Mouse (Mus musculus) lung, postnatal 0 days (tissue): ENCODE data around the gene Txk. TPM values are rescaled to one million over a fixed set of nuclear protein-coding genes. Genes with fewer than 3 reads are reported as not detected.

Experiments
- ATAC-seq: fragments of 200-750 bp; cut with Nextera tagmentation; 2 replicates; pipeline ENCODE4 v1.8.0; 2017; ENCODE audit warnings: moderate library complexity
- DNase-seq: peaks from one replicate; pipeline ENCODE4 v3.0.0-alpha.2; 2016; ENCODE audit warnings: low spot score
- H3K27ac ChIP-seq: fragments of 300-500 bp; sonication (generic); 2 replicates; pipeline ENCODE4 v1.5.1; 2014; ENCODE audit warnings: antibody characterized with exemption, mild to moderate bottlenecking, low read length, mixed read lengths
- H3K27me3 ChIP-seq: fragments of 300-500 bp; sonication (generic); replicated peaks from 2 replicates; pipeline ENCODE4 v1.6.1; 2014; ENCODE audit warnings: low read length, mixed read lengths; ENCODE audit not compliant: insufficient read depth
- H3K36me3 ChIP-seq: fragments of 300-500 bp; sonication (generic); 2 replicates; pipeline ENCODE4 v1.6.1; 2014; ENCODE audit warnings: low read length, mixed read lengths; ENCODE audit not compliant: insufficient read depth
- H3K4me1 ChIP-seq: fragments of 300-500 bp; sonication (generic); 2 replicates; pipeline ENCODE4 v1.6.1; 2014; ENCODE audit warnings: antibody characterized with exemption, low read depth, low read length, mixed read lengths; ENCODE audit not compliant: insufficient read depth
- H3K4me2 ChIP-seq: fragments of 300-500 bp; sonication (generic); replicated peaks from 2 replicates; pipeline ENCODE4 v1.6.1; 2014; ENCODE audit warnings: low read depth, mild to moderate bottlenecking, low read length, moderate library complexity, mixed read lengths
- H3K4me3 ChIP-seq: fragments of 300-500 bp; sonication (generic); 2 replicates; pipeline ENCODE4 v1.5.1; 2014; ENCODE audit warnings: low read depth, low read length
- H3K9ac ChIP-seq: fragments of 300-500 bp; sonication (generic); replicated peaks from 2 replicates; pipeline ENCODE4 v1.6.1; 2014; ENCODE audit warnings: low read depth, mild to moderate bottlenecking
- H3K9me3 ChIP-seq: fragments of 300-500 bp; sonication (generic); 2 replicates; pipeline ENCODE4 v1.6.1; 2016; ENCODE audit warnings: low read length, mixed read lengths
- CTCF ChIP-seq: IDR thresholded peaks from 2 replicates; pipeline ENCODE4 v1.5.1; 2016; ENCODE audit warnings: antibody characterized with exemption, mild to moderate bottlenecking
- EP300 ChIP-seq: IDR thresholded peaks from 2 replicates; pipeline ENCODE4 v1.6.1; 2016; ENCODE audit warnings: antibody characterized with exemption, mild to moderate bottlenecking, control low read depth
- WGBS: fragments of 180-500 bp; shearing (Covaris S2); extraction: QIAGEN DNeasy Blood & Tissue Kit; methylation state at CpG from one replicate; pipeline ENCODE4 v1.1.7; 2014; 5-methylcytosine and 5-hydroxymethylcytosine counted together
- polyA plus RNA-seq: library from polyadenylated mRNA; unstranded; fragments of >200 nt; fragmentation: Nextera tagmentation; extraction: Ambion mirVana; gene quantifications from 2 replicates; pipeline ENCODE4 v1.2.1, GENCODE M21; 2015

The Txk gene
- polyA plus RNA-seq, 1 experiment from 2014 or later: 0.19 TPM

DNA sequence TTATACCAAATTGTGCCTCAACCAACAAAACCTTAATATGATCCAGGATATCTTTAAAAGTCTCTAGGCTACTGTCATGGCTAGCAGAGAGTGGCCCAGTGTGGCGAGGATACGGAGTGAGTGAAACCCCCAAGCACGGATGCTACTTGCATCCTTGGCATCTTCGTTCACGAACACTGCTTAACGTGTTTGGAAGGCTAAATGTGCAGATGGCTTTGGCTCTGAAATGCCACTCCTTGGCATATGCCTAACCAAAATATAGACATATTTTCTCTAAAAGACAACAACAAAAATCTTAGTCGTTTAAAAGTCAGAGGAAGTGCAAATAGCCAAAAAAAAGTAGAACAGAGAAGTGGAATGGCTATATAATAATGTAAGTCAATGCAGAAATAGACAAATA is 63.0 kb downstream of the Txk start:
- H3K4me3 ChIP-seq: no peak overlapping the region
- no peaks in the 10 kb centered on the region for H3K27me3 ChIP-seq
- no peak for ATAC-seq
- no peak for DNase-seq
- WGBS: 89% methylated on average over 7 of the region's 7 CpGs
- no peaks in the 10 kb centered on the region for H3K4me1 ChIP-seq
- TF ChIP-seq EP300: no peak
- TF ChIP-seq CTCF: no peak
- H3K27ac ChIP-seq: no peak overlapping the region
- H3K4me2 ChIP-seq: no peak overlapping the region
- no peaks in the 10 kb centered on the region for H3K9me3 ChIP-seq
- H3K36me3 ChIP-seq: no peaks in the 10 kb centered on the region
- no peak overlapping the region for H3K9ac ChIP-seq

GRCm38 (mm10) chr5:72681451-72681850 is 71.1 kb downstream of the Txk start:
- no peak for TF ChIP-seq EP300
- TF ChIP-seq CTCF: no peak
- ATAC-seq: peak; percentile 84

DNA sequence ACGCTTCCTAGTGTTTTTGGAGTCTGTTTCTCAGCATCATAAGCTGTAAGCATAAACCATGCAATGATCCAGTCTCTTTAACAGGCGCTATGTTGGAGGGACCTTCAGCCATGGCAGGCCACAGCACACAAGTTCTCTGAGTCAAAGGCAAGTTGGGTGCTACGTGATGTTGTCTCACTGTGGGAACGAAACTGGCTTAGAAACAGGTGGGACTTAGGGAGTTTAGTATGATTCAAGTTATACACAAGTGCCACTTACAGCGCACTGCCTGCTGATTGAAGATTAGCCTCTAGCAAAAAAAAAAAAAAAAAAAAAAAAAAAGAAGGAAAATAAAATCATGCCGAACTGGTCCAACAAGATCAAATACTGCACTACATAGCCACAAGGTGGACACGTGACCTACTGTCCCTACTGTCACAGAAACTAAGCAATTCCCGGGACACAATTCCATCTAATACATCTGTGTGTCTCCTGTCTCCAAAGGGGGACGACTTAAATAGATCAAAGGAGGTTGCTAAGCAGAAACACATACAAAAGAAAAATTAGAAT is 77.5 kb downstream of the Txk start:
- 47% methylated on average over 9 of the region's 9 CpGs for WGBS
- Histone ChIP-seq H3K4me1 (no peaks in the 10 kb centered on the region), H3K9ac (no peak overlapping the region), H3K36me3 (no peaks in the 10 kb centered on the region), H3K9me3 (no peaks in the 10 kb centered on the region), H3K27ac (peak overlapping the region; percentile 47; the same call in 1 of the 2 replicates), H3K4me3 (no peak overlapping the region), H3K27me3 (no peaks in the 10 kb centered on the region), H3K4me2 (no peak overlapping the region)
- DNase-seq (peak; percentile 85), ATAC-seq (peak; percentile 93)
- TF ChIP-seq CTCF: no peak
- TF ChIP-seq EP300: peak; percentile 71

More at GRCm38 (mm10) chr5:72681451-72681850, 71.1 kb downstream of the Txk start:
- Histone ChIP-seq H3K27ac (peak overlapping the region; percentile 68), H3K4me1 (no peaks in the 10 kb centered on the region), H3K4me3 (no peak overlapping the region), H3K36me3 (no peaks in the 10 kb centered on the region), H3K27me3 (no peaks in the 10 kb centered on the region), H3K4me2 (no peak overlapping the region), H3K9me3 (no peaks in the 10 kb centered on the region), H3K9ac (no peak overlapping the region)
- WGBS: 54% methylated on average over 6 of the region's 6 CpGs
- peak; percentile 69 for DNase-seq

DNA sequence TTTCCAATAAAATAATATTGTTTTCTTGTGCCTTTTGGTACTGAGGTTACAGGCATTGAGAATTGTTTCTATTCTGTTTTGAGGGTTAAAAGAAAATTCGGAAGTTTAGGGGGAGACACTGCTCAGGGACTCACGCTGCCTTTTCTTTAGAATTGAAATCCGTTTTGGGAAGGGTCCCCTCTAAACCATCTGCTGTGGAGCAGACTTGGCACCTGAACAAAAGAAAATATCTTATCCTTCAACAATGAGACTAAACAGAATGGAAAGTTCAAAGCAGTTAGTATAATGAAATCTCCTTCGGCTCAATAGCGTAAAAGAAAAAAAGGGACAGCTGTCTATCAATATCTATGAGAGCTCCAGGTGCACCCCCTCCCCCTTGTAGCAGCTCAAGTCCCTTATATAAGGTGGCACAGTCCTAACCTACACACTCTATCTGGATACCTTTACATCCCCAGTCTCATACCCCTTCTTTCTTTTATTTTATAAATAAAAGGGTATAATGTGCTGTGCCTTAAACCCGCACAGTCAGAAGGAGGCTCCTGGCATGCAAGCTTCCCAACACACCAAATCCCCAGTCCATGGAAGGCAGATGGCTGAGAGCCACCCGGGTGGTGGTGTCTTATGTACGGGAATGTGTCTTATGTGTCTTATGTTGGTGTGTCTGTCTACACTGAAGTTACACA is 81.4 kb downstream of the Txk start:
- Histone ChIP-seq H3K36me3 (no peaks in the 10 kb centered on the region), H3K4me1 (no peaks in the 10 kb centered on the region), H3K4me2 (no peak overlapping the region), H3K4me3 (no peak overlapping the region), H3K27me3 (no peaks in the 10 kb centered on the region), H3K9me3 (no peaks in the 10 kb centered on the region), H3K27ac (no peak overlapping the region), H3K9ac (no peak overlapping the region)
- TF ChIP-seq CTCF (no peak), EP300 (no peak)
- ATAC-seq (no peak), DNase-seq (no peak)
- 69% methylated on average over 8 of the region's 8 CpGs for WGBS

GRCm38 (mm10) chr5:72668351-72668750 is 84.2 kb downstream of the Txk start:
- no peak overlapping the region for H3K4me2 ChIP-seq
- no peaks in the 10 kb centered on the region for H3K4me1 ChIP-seq
- H3K27ac ChIP-seq: no peak overlapping the region
- no peaks in the 10 kb centered on the region for H3K9me3 ChIP-seq
- DNase-seq: no peak
- WGBS: 75% methylated on average over 9 of the region's 9 CpGs
- H3K4me3 ChIP-seq: no peak overlapping the region
- H3K36me3 ChIP-seq: no peaks in the 10 kb centered on the region
- no peaks in the 10 kb centered on the region for H3K27me3 ChIP-seq
- no peak overlapping the region for H3K9ac ChIP-seq
- no peak for ATAC-seq
- TF ChIP-seq EP300 (no peak), CTCF (no peak)

GRCm38 (mm10) chr5:72666428-72666827 is 86.1 kb downstream of the Txk start:
- Histone ChIP-seq H3K9me3 (no peaks in the 10 kb centered on the region), H3K27me3 (no peaks in the 10 kb centered on the region), H3K4me3 (no peak overlapping the region), H3K27ac (no peak overlapping the region), H3K4me1 (no peaks in the 10 kb centered on the region), H3K9ac (no peak overlapping the region), H3K4me2 (no peak overlapping the region), H3K36me3 (no peaks in the 10 kb centered on the region)
- DNase-seq: no peak
- no peak for ATAC-seq
- WGBS: 83% methylated on average over 7 of the region's 7 CpGs
- TF ChIP-seq EP300 (no peak), CTCF (no peak)
